Mouse (Mus musculus) ES-Bruce4 (cell line): ENCODE measurements around the gene Zfp282.

Experiments used
- CTCF ChIP-seq: IDR thresholded peaks from one replicate; pipeline ENCODE4 v1.8.1; 2011; ENCODE audit warnings: low read depth, low read length
- POLR2A ChIP-seq: IDR thresholded peaks from one replicate; pipeline ENCODE4 v1.8.1; 2011; ENCODE audit warnings: low read length; ENCODE audit not compliant: insufficient read depth

DNA sequence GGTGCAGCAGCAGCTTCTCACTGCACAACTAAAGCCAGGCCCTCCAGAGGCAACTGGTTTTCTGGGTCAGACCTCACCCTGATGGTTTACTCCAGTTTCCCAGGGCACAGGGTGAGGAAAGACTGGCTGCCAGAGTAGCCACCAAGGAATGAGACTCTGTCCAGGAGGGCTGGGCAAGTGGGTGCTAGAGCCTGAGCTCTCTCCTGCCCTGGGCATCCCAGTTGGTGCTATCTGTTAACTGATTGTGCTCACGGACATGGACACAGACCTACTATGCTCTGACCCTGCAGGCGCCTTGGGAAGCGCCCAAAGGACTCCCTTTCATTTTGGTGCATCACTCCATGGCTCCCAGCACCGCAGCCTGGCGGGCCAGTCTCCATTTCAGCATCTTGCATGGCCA lies 29.3 kb downstream of the Zfp282 start:
- TF ChIP-seq CTCF: no peak
- no peak for TF ChIP-seq POLR2A
